Mouse (Mus musculus): ENCODE results near the gene Skint8. TPM values are rescaled to one million over a fixed set of nuclear protein-coding genes. Genes with fewer than 3 reads are reported as not detected.

Gene Skint8
- not detected in 2 replicates for polyA plus RNA-seq (2012; rRNA removed)

GRCm38 (mm10) chr4:111919092-111919491, at the start of gene Skint8:
TSS of gene Skint8 (plus strand) at chr4:111919392.

GRCm38 (mm10) chr4:111902775-111903174, 16.4 kb upstream of the Skint8 start, which contains the start of gene Slc5a9:
TSS of gene Slc5a9 (minus strand) at chr4:111902918.

GRCm38 (mm10) chr4:111972623-111973022, 53.4 kb downstream of the Skint8 start, which contains the start of gene Skint7:
TSS of gene Skint7 (plus strand) at chr4:111972923.

Other genes with a start within 250 kb of the Skint8 start
- 14.7 and 21.4 TPM in 2 replicates for gene Spata6, start 199.4 kb upstream of the Skint8 start, polyA plus RNA-seq (2012; rRNA removed)
- gene Slc5a9, start 16.5 kb upstream of the Skint8 start, polyA plus RNA-seq (2012; rRNA removed) = 0.06 and 0.17 TPM in 2 replicates
- gene Skint7, start 53.5 kb downstream of the Skint8 start, polyA plus RNA-seq (2012; rRNA removed) = not detected in 2 replicates
- not detected in 2 replicates for gene Skint1, start 86.9 kb downstream of the Skint8 start, polyA plus RNA-seq (2012; rRNA removed)
- not detected in 2 replicates for gene Skint4, start 152.6 kb downstream of the Skint8 start, polyA plus RNA-seq (2012; rRNA removed)